Comparison of ENCODE assay signal across 21 mouse cellular contexts in the genomic region with DNA sequence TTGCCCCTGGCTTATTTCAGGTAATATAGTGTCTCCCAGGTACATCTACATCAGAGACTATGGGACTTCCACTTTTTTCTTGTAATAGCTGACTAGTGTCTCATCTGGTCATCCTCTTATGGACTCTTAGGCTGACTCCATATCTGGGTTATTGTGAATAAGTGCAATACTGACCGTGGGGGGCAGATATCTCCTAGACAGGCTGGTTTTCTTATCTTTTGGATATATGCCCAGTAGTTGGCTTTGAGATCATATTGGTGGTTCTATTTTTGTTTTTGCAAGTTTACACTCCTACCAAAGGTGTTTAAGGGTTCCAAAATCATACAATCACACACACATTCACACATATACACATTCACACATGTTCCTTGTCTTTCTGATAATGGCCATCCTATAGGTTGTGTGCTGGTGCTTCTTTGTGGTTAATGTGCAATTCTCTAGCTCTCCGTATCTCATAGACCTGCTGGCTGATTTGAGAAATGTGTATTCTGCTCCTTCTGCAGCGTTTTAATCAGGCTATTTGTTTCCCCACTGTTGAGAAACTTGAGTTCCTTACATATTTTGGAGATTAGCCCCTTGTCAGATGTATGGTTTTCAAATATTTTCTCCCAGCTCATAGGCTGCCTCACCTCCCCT.
"Had no signal": no experiment of that assay in that cellular context is flagged by ENCODE, and none has a peak within 500 bp of the region (broad histone marks: within the 10 kb centered on the region; RNA-seq: fewer than 3 reads in every experiment).

No protein-coding gene starts in this region.

- H3K9ac ChIP-seq: kidney, embryonic 15.5 days; limb, embryonic 12.5 days; limb, embryonic 15.5 days; liver, embryonic 13.5 days; lung, embryonic 15.5 days; midbrain, embryonic 13.5 days; neural tube, embryonic 13.5 days had no signal

- H3K27ac ChIP-seq: kidney, embryonic 15.5 days; limb, embryonic 12.5 days; limb, embryonic 15.5 days; liver, embryonic 13.5 days; lung, embryonic 15.5 days; midbrain, embryonic 13.5 days; neural tube, embryonic 13.5 days had no signal

- ATAC-seq: midbrain, embryonic 13.5 days; midbrain, embryonic 16.5 days had no signal

- H3K4me3 ChIP-seq: kidney, embryonic 15.5 days; limb, embryonic 12.5 days; limb, embryonic 15.5 days; liver, embryonic 13.5 days; lung, embryonic 15.5 days; midbrain, embryonic 13.5 days; myocyte; neural tube, embryonic 13.5 days had no signal

- H3K9me3 ChIP-seq: kidney, embryonic 15.5 days; limb, embryonic 12.5 days; limb, embryonic 15.5 days; liver, embryonic 13.5 days; lung, embryonic 15.5 days; midbrain, embryonic 13.5 days; neural tube, embryonic 13.5 days had no signal

- DNase-seq: kidney, adult 8-10 months; kidney, postnatal 10 days; kidney, postnatal 36 days; left cerebral cortex, postnatal 4 days; liver, embryonic 13.5 days; lung, adult 18-20 months; lung, postnatal 10 days; lung, postnatal 36 days; retina, postnatal 1 day; right cerebral cortex, postnatal 25 days; spleen, adult 18-20 months; thymus, adult 18-20 months; thymus, postnatal 36 days had no signal

- H3K4me2 ChIP-seq: kidney, embryonic 15.5 days; limb, embryonic 12.5 days; limb, embryonic 15.5 days; liver, embryonic 13.5 days; lung, embryonic 15.5 days; midbrain, embryonic 13.5 days; neural tube, embryonic 13.5 days had no signal

- H3K36me3 ChIP-seq: kidney, embryonic 15.5 days; limb, embryonic 12.5 days; limb, embryonic 15.5 days; liver, embryonic 13.5 days; lung, embryonic 15.5 days; midbrain, embryonic 13.5 days; neural tube, embryonic 13.5 days had no signal
